Mouse (Mus musculus) layer of hippocampus, adult 18-20 months (tissue): Measurements from ENCODE around the gene H60b. TPM values are rescaled to one million over a fixed set of nuclear protein-coding genes. Genes with fewer than 3 reads are reported as not detected.
"Not testable (repeated sequence)": the region's sequence is repeated elsewhere in the genome, so short reads cannot be mapped to it uniquely, and the experiment has no call there.

Experiments used
- DNase-seq, 2 experiments: peaks; one replicate each; pipeline ENCODE4 v3.0.0; 2022; ENCODE audit warnings: low spot score in 2 of 2
- total RNA-seq, 2 experiments: library from RNA; stranded (reverse); gene quantifications; 2 replicates each; pipeline ENCODE4 v1.2.3; 2021

The H60b gene
- total RNA-seq, 2 experiments from 2014 or later = not detected

GRCm38 (mm10) chr10:22272914-22273683, 114.7 kb downstream of the H60b start:
- not testable (repeated sequence) for DNase-seq

GRCm38 (mm10) chr10:22273684-22274305, 115.4 kb downstream of the H60b start:
- DNase-seq = no peak

GRCm38 (mm10) chr10:22274445-22275057, 116.2 kb downstream of the H60b start:
- no peak for DNase-seq

GRCm38 (mm10) chr10:22278468-22278867, 120.1 kb downstream of the H60b start:
- not testable (repeated sequence) for DNase-seq

- no peak for DNase-seq
These were observed 124.4 kb downstream of the H60b start for GRCm38 (mm10) chr10:22282816-22283215.

GRCm38 (mm10) chr10:22295676-22296075, 137.3 kb downstream of the H60b start:
- DNase-seq = no peak

- no peak for DNase-seq
These were observed 138.8 kb downstream of the H60b start for GRCm38 (mm10) chr10:22297033-22297762.

- DNase-seq = no peak
These were observed 139.5 kb downstream of the H60b start for GRCm38 (mm10) chr10:22297766-22298461.

- DNase-seq = no peak
These were observed 140.9 kb downstream of the H60b start for GRCm38 (mm10) chr10:22299324-22299723.

- DNase-seq = no peak
These were observed 143.3 kb downstream of the H60b start for GRCm38 (mm10) chr10:22301641-22302040.

GRCm38 (mm10) chr10:22302344-22303057, 144.1 kb downstream of the H60b start:
- DNase-seq = no peak

- no peak for DNase-seq
These were observed 145.3 kb downstream of the H60b start for GRCm38 (mm10) chr10:22303736-22304135.

- no peak for DNase-seq
These were observed 147.4 kb downstream of the H60b start for GRCm38 (mm10) chr10:22305801-22306200.

GRCm38 (mm10) chr10:22306452-22306851, 148.1 kb downstream of the H60b start:
- DNase-seq = no peak

- DNase-seq = no peak
These were observed 149.8 kb downstream of the H60b start for GRCm38 (mm10) chr10:22308221-22308620.

GRCm38 (mm10) chr10:22322858-22323257, 164.5 kb downstream of the H60b start:
- no peak for DNase-seq
